Mouse (Mus musculus) frontal cortex, postnatal 25 days (tissue): ENCODE results near the gene Filip1.
A peak's percentile ranks its signal among the peaks of the same experiment; 100 is the strongest.

Experiments used
- DNase-seq, 2 experiments: peaks; one replicate each; pipeline ENCODE4 v3.0.0; 2022; ENCODE audit warnings: low spot score in 2 of 2

Gene Filip1

DNA sequence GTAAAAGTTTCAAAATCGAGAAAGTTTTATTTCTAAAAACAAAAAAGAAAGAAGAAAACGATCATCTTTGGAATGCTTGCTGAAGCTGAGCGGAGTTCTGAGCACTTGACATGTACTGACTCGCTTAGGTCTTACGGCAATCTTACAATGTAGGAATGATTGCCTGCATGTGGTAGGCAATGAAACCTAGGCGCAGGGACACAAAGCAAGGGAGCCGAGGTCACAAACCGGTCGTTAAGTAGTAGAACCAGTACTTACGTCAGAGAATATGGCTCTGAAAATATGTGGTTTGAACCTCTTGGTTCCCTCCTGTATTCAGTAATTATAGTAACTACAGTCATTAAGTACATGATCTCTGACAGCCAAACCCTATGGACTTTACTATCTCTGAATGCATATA, 29.4 kb downstream of the Filip1 start:
- no peak for DNase-seq

DNA sequence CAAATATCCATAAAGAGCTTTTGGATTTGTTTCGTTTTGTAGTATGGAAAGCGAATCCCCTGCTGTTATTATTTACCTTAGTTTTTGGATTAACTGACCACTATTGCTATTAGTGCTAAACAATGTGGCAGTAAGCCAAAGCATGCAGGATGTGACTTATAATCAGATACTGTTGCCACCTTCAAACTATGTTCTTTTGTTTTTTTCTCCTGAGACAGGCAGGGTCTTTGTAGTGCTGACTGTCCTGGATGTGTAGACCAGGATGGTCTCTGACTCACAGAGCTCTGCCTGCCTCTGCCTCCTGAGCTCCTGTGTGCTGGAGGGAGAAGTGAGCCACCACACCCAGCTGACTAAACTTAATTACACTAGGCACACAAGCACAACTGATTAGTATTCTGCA, 33.4 kb downstream of the Filip1 start:
- no peak for DNase-seq

DNA sequence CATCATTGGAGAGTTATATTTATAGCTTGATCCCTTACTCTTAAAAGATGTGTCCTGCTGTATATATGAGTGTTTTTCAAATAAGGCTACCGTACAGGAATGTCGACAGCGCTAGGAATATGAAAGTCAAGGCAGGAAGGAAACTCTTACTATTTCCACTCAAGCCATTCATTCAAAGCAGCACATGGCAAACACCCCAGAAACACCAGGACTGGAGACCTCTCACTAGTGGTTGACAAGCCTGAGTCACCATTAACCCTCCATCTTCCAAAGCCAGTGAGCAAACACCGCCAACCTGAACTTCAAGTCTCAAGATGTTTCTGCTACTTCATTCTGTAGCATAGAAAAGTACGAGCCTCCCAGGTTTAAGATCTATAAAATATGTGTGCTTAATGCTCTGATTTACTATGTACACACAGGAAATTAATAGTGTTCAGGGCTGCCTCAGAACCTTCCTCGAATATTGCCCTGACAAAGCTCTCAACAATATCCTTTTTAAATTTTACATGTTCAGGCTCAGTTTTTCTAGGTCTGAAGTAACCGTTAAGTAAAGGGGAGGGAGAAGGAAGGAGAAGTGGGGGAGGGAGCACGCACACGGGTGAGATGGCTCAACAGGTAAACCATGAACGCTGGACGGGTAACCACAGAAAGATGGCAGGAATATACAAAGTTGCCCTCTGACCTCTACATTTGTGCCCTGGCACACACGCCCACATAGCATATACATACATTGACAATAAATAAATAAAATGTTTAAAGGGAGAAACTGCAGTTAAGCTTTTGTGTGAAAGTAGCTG, 34.2 kb downstream of the Filip1 start:
- no peak for DNase-seq

DNA sequence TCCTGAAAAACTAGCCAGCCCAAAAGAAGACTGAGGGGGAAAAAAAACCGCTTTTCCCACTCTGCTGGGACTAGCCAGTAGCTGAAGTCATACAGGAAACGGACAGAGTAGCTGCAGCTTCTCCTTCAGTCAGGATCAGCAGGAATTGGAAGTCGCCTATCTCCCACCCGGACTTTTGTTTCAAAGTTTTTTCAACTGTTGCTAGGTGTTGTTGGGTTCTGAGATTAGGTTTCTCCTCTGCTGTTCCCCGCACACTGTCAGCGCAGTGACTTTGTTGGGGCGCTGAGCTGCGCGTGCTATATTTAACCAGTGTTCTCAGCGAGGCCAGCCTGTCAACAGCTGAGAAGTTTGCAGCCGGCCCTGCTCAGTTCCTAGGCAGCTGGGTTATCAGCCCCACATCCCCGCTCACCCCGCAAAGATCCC, 35.1 kb downstream of the Filip1 start:
- no peak for DNase-seq

DNA sequence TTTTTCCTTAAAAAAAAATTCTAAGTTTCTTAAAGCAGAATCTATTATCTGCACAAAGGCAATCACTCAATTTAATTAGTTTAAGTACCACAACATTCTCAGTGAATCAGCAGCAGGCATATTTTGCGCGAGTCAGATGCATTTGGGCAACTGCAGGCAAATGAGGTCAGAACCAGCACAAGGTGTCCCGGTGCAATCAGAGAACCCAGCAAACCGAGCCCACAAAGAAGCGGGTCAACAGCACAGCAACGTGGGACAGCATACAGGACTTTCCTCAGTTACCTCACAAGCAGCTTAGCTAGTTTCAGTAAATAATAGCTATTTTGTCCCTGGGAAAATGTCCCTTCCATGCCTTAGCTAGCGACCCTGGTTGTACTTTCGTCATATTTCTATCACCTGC, 35.9 kb downstream of the Filip1 start:
- DNase-seq: no peak

DNA sequence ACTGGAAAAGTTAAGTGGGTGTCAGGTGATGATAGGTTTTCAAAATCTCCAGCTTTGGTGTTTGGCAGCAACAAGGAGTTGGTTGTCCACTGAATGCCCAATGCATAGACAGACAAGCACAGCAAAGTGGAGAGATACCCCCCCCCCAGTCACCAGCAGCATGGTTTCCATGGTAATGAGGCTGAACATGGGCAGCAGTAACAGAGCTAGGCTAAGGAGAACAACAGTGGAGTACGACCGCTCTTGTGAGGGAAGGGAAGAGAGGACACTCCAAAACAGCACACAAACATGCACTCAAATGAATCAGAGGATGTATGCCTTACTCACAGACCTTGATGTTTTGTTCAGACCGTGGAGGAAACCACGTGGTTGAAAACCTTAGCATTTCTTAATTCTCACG, 37.5 kb downstream of the Filip1 start:
- DNase-seq: no peak

DNA sequence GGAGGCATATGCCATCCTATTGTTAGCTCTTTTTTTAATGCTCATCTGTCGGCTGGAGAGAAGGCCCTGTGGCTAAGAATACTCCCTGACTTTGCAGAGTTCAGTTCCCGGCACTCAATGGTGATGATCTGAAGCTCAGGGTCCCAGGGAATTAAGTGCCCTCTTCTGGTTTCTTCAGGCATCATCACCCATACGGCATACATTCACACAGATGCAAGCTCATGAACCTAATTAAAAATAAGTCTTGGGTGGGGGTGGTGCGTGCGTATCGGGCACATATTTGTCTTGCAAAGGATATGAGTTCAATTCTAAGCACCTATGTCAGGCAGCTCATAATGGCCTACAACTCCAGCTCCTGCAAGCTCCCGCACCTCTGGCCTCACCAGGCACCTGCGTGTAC, 39.1 kb downstream of the Filip1 start:
- DNase-seq: no peak

DNA sequence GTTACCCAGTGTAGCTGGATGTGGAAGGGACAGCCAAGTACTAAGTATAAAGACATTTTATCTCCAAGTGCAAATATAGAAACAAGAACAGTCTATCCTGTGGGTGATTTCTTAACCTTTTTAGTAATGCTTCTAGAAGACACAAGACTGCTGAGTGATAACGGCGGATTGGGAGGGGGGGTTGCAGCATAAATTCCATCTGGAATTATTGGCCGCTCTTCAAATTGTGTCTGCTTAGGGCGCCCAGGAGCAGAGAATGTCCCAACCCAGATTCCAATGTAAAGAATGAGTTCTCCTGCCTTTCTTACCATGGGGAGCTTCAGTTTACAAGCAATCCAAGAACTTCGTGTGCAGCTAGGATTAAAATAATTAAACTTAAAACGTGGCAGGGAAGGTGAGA, 39.9 kb downstream of the Filip1 start:
- no peak for DNase-seq

DNA sequence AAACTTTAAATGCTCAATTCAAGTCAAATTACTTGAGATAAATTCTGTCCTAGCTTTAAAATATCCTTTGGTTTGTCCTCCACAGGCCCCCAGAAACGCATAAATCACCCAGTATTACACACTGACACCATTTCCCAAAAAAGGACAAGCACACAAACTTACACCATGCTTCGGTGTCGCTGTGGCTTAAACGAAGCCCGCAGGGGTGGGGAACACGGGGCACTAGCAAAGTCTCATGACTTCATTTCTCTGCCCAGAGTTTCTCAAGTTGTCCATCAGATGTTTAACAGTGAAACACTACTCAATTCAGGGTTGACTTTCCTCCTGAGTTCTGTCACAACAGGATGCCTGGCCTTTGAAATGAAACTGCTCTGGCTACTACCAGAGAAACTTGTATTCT, 41.0 kb downstream of the Filip1 start:
- no peak for DNase-seq

DNA sequence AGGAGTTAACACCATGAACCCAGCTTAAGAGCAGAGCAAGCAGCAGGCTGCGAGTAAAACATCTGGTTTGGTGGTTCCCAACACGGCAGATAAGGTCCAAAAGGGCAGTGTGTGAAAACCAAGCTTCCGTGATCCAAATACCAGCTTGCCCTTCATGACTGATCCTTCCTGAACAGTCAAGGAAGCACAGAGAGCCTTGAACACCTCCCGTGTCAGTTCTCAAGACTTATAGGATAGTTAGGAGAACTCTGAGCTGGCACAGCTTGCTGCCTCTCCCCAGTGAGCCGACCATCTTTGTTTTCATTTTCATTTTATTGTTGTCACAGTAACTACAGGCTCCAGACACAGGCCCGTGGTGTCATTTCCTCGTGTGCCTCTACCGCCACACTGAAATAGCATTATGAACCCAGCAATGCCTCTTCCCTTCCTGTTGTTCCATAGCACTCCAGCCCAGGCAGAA, 42.0 kb downstream of the Filip1 start:
- DNase-seq: no peak

DNA sequence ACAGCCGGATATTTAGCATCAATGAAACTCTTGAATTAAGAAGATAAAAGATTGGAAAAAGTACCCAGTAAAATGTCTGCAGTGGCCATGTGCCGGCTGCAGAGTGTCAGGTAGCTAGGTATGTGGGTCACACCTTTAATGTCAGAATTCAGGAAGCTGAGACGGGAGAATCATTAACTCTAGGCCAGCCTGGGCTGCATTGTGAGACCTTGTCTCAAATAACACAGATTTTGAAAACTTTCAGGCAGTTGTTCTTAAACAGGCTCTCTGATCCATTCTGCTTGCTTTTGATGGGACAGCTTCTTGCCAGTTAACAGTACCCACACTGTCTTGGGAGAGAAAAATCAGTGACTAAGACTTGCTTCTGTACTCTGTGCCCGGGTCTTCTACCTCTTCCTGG, 43.1 kb downstream of the Filip1 start:
- no peak for DNase-seq

DNA sequence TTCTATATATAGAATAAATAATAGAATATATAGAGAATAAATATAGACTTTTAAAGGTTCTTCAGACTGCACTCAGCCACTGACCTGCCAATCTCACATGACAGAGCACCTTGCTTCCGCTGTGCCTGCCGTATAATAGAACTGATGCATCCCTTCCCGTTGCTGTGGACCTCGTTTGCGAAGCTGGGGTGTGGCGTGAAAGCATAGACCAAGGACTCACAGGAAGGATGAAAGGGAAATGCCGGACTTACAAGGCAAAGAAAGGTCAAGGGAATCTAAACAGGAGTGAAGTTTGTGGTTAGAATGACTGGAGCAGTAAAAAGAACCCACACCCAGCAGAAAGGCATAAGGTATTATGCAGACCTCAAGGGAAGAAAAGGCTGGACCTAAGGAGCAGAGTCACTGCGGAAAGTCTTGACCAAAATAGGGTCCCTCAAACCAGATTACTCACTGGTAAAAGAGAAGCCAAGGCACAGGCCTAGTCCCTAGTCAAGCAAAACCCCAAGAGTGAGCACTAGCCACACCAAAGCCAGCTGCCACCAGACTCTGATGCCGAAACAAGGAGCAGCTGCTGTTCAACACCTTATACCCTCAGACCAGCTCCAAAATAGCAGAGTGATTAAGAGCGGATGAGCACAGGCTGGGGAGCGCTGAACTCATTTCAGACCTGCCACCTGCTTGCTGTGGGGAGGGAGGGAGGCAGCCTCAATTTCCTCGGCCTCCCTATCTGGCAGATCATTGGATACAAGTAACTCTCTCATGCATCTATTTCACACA, 45.8 kb downstream of the Filip1 start:
- DNase-seq: no peak

DNA sequence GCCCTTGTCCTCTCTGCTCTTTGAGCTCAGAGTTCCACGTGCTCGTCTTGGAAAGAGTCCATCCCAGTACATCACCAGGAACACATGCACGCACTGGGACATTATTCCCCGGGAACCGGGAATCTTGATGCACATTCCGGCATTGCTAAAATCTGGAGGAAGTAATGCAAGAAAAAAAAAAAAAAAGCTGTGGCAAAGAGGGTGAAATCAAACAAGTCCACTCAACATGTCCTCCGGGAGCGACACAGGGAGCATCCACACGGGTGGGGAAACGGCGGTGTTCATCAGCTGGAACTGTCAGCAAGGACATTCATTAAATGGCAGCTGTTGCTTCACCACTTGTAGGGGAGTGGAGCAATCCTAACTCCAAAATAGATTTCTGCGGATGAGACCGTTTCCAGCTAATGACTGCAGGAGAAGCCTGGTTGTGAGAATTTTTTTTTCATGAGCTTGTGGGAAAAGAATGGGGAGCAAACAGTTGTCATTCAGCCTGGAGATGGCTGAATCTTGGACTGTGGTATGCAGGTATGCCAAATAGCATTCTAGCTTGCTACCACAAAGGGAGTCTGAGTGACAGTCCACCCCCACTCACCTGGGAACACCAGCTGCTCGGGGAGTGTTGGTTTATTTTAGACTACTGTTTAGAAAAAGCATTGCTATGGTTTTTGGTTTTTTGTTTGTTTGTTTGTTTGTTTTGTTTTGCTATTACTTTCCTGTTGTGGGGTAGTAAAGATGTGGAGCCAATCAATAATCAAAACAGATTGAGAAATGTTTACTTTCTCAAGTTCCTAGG, 46.9 kb downstream of the Filip1 start:
- no peak for DNase-seq

DNA sequence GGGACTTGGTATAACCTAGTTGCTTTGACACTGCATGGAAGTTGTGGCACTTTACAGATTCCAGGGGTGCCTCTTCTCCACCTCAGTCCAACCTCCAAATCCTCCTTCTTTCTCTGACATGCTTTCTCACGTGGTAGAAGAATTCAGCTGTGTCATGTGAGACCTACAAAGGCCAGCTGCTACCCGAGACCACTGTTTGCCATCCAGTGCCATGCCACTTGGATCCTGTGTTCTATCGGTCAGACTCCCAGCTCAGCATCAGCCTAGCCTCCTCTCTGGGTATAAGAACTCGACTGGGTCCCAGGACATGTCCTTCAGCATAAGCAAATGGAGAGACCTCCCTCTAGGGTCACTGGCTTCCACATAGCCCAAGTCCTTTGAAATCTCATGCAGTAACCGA, 47.6 kb downstream of the Filip1 start:
- no peak for DNase-seq

DNA sequence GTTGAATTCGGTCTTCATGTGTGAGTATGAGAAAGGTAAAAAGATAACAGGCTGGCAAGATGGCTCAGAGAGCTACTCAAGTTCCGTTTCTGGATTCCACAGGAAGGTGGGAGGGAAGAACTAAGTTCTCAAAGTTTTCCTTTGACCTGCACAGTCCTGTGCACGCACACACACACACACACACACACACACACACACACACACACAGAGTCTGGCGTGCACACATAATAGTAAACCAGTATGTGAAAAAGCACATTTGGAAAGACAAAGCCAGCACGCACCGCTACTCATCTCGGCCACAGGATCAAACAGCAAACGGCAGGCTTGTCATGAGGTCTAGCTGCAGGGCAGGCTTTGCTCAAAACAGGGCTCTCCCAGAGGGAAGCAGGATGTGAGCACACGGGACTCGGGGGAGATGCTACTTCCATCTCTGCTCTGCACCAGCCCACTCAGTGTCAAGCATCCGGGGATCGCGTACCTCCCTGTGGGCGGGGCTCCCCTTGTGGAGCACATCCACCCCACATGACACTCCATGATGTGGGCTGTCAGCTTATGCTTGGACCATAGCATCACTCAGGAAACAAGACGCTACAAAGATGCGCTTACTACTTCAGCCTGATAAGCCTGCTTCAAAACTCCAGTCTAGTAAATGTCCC, 50.9 kb downstream of the Filip1 start:
- DNase-seq: peak; percentile 9 to 19

DNA sequence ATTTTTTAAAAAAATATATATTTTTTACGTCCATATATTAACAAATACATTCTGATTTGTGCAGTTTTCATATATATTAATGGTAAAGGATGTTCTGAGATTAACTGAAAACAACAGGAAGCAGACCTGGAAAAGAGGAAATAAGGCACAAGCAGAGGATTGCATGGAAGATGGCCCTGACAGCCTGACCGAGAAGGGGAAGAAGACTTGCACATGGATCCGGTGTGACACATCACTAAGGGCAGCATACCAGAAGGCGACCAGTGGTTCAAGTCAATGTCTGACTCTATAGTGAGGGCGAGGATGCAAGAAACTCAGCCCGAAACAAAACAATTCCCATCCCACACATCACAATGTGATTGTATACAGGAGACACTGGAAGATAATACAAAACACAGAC, 52.2 kb downstream of the Filip1 start:
- DNase-seq: no peak

DNA sequence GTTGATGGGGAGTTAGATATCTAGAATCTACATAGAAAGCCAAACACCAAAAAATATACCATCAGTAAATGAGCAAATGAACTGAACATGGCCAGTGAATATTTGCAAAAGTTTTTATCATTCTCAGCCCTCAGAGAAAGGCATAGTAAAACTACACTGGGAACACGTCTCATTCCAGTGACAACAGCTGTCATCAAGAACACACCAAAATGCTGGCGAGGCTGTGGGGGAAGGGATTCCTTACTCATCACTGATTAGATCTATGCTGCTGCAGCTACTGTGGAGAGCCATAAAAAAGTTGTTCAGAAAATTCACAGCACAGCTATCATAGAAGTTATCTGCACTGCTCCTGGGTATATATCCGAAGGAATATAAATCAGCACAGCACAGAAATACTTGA, 54.3 kb downstream of the Filip1 start:
- DNase-seq: no peak

DNA sequence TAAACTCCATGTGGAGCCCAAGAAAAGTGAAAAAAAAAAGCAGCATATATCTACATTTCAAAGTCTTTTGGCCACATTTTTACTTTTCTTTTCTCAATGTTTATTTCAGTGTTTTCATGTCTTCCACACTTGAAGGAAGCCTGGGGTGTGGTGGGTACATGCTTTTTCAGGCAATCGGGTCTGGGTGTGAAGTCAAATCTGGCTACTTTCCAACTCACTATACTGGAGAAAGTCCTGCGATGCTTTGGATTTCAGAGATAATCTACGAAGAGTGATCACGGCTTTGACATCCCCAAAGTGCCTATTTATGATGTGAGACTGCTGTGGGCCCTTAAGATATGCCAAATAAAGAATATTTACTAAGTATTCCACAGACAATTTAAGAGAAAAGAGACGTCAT, 57.7 kb downstream of the Filip1 start:
- no peak for DNase-seq

DNA sequence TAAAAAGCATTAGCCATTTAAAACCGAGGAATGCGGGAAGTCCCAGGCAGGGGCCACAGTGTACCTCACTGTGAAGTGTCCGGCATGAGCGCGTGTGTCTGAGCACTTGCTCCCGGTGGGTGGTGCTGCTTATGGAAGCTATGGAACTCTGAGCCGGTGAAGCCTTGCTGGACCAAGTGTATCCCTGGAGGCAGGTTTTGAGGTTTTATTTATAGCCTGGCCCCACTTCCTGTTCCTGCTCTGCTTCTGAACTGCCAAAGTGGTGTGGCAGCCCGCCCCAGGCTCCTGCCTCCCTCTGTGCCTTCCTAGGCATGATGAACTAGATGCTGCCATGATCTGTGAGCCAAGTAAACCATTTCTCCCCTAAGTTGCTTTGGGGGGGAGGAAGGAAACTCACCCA, 60.7 kb downstream of the Filip1 start:
- DNase-seq: no peak

DNA sequence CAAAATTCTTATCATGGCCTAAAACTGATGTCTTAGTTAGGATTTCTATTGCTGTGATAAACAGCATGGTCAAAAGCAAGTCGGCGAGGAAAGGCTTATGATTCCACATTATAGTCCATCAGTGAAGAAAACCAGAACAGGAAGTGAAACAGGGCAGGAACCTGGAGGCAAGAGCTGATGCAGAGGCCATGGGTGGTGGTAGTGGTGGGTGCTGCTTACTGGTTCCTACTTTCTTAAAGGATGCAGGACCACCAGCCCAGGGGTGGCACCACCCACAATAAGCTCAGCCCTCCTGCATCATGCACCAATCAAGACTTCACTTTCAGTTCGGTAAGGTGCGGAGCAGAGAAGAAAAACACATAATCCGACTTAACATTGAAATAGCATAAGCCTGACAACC, 61.3 kb downstream of the Filip1 start:
- no peak for DNase-seq

DNA sequence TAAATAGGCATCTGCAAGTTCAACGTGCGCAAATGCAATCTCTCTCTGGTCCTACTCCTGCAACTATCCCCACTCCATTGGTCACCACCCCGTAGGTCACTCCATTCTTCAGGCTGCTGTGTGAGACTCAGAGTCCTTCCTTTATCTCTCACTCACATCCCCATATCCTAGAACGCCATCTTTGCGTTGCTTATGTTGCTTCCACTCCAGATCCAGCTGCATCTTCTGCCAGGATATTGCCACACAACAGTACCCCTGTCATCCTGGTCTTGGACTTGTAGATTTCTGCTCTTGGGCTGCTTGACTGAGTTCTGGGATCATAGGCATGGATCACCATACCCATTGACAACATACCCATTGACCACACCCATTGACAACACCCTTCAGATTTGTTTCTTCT, 62.0 kb downstream of the Filip1 start:
- no peak for DNase-seq

DNA sequence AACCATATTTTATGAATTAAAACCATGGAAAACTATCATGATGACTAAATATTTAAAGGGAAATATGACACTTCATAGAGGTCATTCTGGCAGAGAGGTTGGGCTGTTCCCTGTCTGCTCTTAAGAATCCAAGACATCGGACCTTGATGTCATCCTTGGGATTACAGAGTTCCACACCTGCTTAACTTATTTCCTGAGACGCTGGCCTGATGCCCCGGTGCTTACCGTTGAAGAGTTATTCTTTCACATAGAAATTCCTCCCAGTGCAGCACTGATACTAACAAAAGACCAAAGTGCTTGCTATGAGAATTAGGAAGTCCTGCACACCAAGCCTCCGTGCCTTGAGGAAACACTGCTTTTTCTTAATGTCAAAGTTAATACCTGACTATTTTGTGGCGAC, 62.6 kb downstream of the Filip1 start:
- DNase-seq: no peak
